Mouse (Mus musculus): ENCODE measurements around the gene Speer4d. TPM values are rescaled to one million over a fixed set of nuclear protein-coding genes. Genes with fewer than 3 reads are reported as not detected.
"Not testable (repeated sequence)": the region's sequence is repeated elsewhere in the genome, so short reads cannot be mapped to it uniquely, and the experiment has no call there.

Speer4d gene
- not detected in 2 replicates for polyA plus RNA-seq (2012)

DNA sequence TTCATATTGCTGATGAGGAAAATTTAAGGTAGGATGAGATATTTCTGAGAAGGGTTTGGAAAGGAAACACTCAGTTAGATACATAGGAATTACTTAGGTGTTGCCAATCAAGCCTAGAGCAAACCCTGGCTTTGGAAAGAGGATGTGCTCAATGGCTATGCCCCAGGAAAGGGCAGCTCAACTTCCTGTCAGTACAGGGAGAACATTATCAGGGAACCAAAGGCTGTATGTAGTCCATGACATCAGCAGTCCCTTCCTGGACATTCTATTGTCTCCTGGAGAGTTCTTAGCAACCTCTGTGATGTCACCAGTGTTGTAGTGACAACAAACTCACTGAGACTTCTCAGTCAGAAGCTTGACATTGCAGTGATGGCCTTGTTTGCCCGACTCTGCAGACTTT lies at the start of gene Speer4d:
Speer4d (plus strand) TSS at position 301 of the 400 bp plus-strand sequence.
- TF ChIP-seq GATA1 (IDR thresholded peaks at IDR 0.05; ENCODE audit: low read length), result not testable (repeated sequence)

GRCm38 (mm10) chr5:15577033-15577432 lies 41.8 kb upstream of the Speer4d start, which contains the start of gene Gm21083:
TSS of gene Gm21083 (plus strand) at chr5:15577333.
- TF ChIP-seq GATA1 (IDR thresholded peaks at IDR 0.05; ENCODE audit: low read length), result not testable (repeated sequence)

DNA sequence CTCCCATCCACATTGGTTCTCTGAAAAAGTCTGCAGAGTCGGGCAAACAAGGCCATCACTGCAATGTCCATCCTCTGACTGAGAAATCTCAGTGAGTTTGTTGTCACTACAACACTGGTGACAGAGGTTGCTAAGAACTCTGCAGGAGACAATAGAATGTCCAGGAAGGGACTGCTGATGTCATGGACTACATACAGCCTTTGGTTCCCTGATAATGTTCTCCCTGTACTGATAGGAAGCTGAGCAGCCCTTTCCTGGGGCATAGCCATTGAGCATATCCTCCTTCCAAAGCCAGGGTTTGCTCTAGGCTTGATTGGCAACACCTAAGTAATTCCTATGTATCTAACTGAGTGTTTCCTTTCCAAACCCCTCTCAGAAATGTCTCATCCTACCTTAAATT lies 38.1 kb downstream of the Speer4d start, which contains the start of gene 4930572O03Rik:
4930572O03Rik (minus strand) TSS at position 101 of the 400 bp plus-strand sequence.
- not testable (repeated sequence) for TF ChIP-seq GATA1 (IDR thresholded peaks at IDR 0.05; ENCODE audit: low read length)

Other genes starting within 250 kb of the Speer4d start
- not detected in 2 replicates for gene Gm21149, start 142.5 kb upstream of the Speer4d start, polyA plus RNA-seq (2012)
- not detected in 2 replicates for gene Gm21190, start 89.8 kb upstream of the Speer4d start, polyA plus RNA-seq (2012)
- gene Gm21083, start 41.7 kb upstream of the Speer4d start, polyA plus RNA-seq (2012), result not detected in 2 replicates
- not detected in 2 replicates for gene 4930572O03Rik, start 38.0 kb downstream of the Speer4d start, polyA plus RNA-seq (2012)
- not detected in 2 replicates for gene Speer4c, start 95.2 kb downstream of the Speer4d start, polyA plus RNA-seq (2012)

All from G1E-ER4 (cell line).